Mouse (Mus musculus): ENCODE data around the gene Syt7. TPM values are rescaled to one million over a fixed set of nuclear protein-coding genes. Genes with fewer than 3 reads are reported as not detected.
A peak's percentile ranks its signal among the peaks of the same experiment; 100 is the strongest.

Gene Syt7
- polyA plus RNA-seq, 1 experiment, result 4.1 TPM

DNA sequence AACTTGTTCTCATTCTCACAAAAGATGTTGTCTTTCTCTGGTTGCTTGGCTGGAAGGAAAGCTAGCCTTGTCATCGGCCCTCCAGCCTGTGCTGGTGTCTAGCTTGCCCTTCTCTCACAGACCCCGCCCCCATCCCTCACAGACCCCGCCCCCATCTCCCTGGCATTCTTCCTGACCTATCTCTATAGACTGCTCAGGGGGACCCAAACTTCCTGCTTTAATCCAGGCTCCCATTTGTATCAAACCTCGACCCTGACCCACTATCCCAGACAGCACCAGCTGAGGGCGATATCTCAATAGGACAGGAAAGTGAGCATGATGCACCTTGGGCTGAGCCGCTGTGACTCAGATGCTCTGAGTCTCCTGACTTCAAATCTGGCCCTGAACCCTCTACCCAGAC lies 84.9 kb downstream of the Syt7 start:
- H3K36me3 ChIP-seq (ENCODE audit: control insufficient read depth, insufficient read depth, low read length, poor library complexity, severe bottlenecking), result no peaks in the 10 kb centered on the region
- H3K9ac ChIP-seq (ENCODE audit: low read depth, poor library complexity, severe bottlenecking), result no peak overlapping the region
- TF ChIP-seq POLR2A (IDR thresholded peaks at IDR 0.05; ENCODE audit: insufficient read depth, low read length) (no peak), CTCF (IDR thresholded peaks at IDR 0.05; ENCODE audit: low read depth, low read length) (peak; percentile 32), EP300 (IDR thresholded peaks at IDR 0.05; ENCODE audit: insufficient read depth, low read depth, low read length) (no peak)
- H3K27ac ChIP-seq (ENCODE audit: insufficient read depth, low read length), result no peak overlapping the region
- H3K4me3 ChIP-seq (ENCODE audit: low read depth, low read length), result no peak overlapping the region
- H3K4me1 ChIP-seq (ENCODE audit: control insufficient read depth, insufficient read depth, low read length), result no peaks in the 10 kb centered on the region
- H3K9me3 ChIP-seq (replicated peaks; ENCODE audit: control insufficient read depth, insufficient read depth, low read length, poor library complexity, severe bottlenecking), result no peaks in the 10 kb centered on the region
- H3K27me3 ChIP-seq (ENCODE audit: control insufficient read depth, insufficient read depth, low read length, poor library complexity, severe bottlenecking), result no peaks in the 10 kb centered on the region

DNA sequence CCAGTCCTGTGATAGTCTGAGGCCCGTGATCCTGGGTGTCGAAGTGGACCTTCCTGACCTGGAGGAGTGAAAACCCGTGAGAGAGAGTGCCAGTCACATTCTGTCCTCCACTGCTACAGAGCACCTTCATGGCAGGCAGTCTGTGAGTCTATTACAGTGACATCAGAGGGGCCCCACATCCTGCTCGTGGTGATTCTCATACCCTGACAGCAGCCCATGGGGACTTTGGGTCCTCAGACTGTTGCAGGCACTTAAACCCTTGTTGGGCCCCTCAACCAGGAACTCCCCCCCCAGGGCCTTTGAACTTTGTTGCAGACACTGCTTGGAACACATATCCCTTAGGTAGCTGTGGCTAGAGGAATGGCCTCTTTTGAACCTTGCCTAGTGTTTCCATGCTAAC lies 90.7 kb downstream of the Syt7 start:
- Histone ChIP-seq H3K4me1 (ENCODE audit: control insufficient read depth, insufficient read depth, low read length) (no peaks in the 10 kb centered on the region), H3K27ac (ENCODE audit: insufficient read depth, low read length) (no peak overlapping the region), H3K36me3 (ENCODE audit: control insufficient read depth, insufficient read depth, low read length, poor library complexity, severe bottlenecking) (no peaks in the 10 kb centered on the region), H3K9ac (ENCODE audit: low read depth, poor library complexity, severe bottlenecking) (no peak overlapping the region), H3K9me3 (replicated peaks; ENCODE audit: control insufficient read depth, insufficient read depth, low read length, poor library complexity, severe bottlenecking) (no peaks in the 10 kb centered on the region), H3K4me3 (ENCODE audit: low read depth, low read length) (no peak overlapping the region), H3K27me3 (ENCODE audit: control insufficient read depth, insufficient read depth, low read length, poor library complexity, severe bottlenecking) (no peaks in the 10 kb centered on the region)
- TF ChIP-seq POLR2A (IDR thresholded peaks at IDR 0.05; ENCODE audit: insufficient read depth, low read length), result no peak
- no peak for TF ChIP-seq EP300 (IDR thresholded peaks at IDR 0.05; ENCODE audit: insufficient read depth, low read depth, low read length)
- no peak for TF ChIP-seq CTCF (IDR thresholded peaks at IDR 0.05; ENCODE audit: low read depth, low read length)

DNA sequence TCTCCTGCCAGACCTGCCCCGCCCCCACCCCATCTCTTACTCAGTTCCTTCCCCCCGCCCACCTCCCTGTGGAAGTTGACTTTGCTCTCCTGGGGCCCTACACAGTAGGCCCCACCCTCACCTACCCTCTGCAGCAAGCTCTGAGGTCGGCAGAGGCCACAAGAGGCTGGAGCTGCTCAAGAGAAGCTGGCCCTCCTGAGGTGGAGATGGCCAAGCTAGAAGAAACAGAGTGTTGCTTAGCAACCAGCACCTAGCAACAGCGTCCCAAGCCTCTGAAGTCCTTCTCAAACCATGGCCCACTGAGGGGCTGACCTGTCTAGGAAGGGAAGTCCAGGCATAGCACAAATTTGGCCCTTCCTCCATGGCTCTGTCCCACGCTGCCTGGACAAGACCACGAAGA lies 93.8 kb downstream of the Syt7 start, which contains the start of gene Ppp1r32:
TSS of gene Ppp1r32 (minus strand) at position 226 of the 400 bp plus-strand sequence.
- no peak within 1 kb of the TSS for H3K4me3 ChIP-seq (ENCODE audit: low read depth, low read length)
- no peaks in the 10 kb centered on the region for H3K4me1 ChIP-seq (ENCODE audit: control insufficient read depth, insufficient read depth, low read length)
- H3K36me3 ChIP-seq (ENCODE audit: control insufficient read depth, insufficient read depth, low read length, poor library complexity, severe bottlenecking), result no peaks in the 10 kb centered on the region
- H3K27ac ChIP-seq (ENCODE audit: insufficient read depth, low read length), result no peak within 1 kb of the TSS
- no peak within 1 kb of the TSS for H3K9ac ChIP-seq (ENCODE audit: low read depth, poor library complexity, severe bottlenecking)
- H3K27me3 ChIP-seq (ENCODE audit: control insufficient read depth, insufficient read depth, low read length, poor library complexity, severe bottlenecking), result no peaks in the 10 kb centered on the region
- no peaks in the 10 kb centered on the region for H3K9me3 ChIP-seq (replicated peaks; ENCODE audit: control insufficient read depth, insufficient read depth, low read length, poor library complexity, severe bottlenecking)
- TF ChIP-seq CTCF (IDR thresholded peaks at IDR 0.05; ENCODE audit: low read depth, low read length) (no peak), EP300 (IDR thresholded peaks at IDR 0.05; ENCODE audit: insufficient read depth, low read depth, low read length) (no peak), POLR2A (IDR thresholded peaks at IDR 0.05; ENCODE audit: insufficient read depth, low read length) (no peak)

DNA sequence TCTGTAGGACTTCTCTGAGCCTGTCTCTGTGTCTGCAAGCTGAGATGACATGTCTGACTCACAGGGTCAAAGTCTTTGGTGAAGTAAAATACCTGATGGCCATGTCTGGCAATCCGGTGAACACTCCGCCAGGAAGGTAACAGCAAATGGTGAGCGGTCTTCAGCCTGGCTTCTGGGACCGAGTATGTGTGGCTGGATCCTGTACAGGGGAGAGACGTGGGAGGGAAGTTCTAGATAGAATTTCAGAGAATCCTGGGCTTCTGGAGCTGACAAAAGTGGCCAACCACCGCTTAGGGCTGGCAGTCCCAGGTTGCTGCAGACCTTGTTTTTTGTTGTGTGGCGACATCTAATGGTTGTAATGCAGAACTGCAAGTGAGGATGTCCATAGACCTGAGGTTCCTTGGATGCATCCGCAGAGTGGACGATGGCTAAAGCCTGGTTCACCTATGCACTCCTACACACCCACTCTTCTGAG lies 97.4 kb downstream of the Syt7 start:
- H3K27me3 ChIP-seq (ENCODE audit: control insufficient read depth, insufficient read depth, low read length, poor library complexity, severe bottlenecking), result no peaks in the 10 kb centered on the region
- TF ChIP-seq EP300 (IDR thresholded peaks at IDR 0.05; ENCODE audit: insufficient read depth, low read depth, low read length) (no peak), CTCF (IDR thresholded peaks at IDR 0.05; ENCODE audit: low read depth, low read length) (peak; percentile 73), POLR2A (IDR thresholded peaks at IDR 0.05; ENCODE audit: insufficient read depth, low read length) (no peak)
- H3K27ac ChIP-seq (ENCODE audit: insufficient read depth, low read length), result no peak overlapping the region
- no peak overlapping the region for H3K9ac ChIP-seq (ENCODE audit: low read depth, poor library complexity, severe bottlenecking)
- no peak overlapping the region for H3K4me3 ChIP-seq (ENCODE audit: low read depth, low read length)
- no peaks in the 10 kb centered on the region for H3K36me3 ChIP-seq (ENCODE audit: control insufficient read depth, insufficient read depth, low read length, poor library complexity, severe bottlenecking)
- H3K9me3 ChIP-seq (replicated peaks; ENCODE audit: control insufficient read depth, insufficient read depth, low read length, poor library complexity, severe bottlenecking), result no peaks in the 10 kb centered on the region
- no peaks in the 10 kb centered on the region for H3K4me1 ChIP-seq (ENCODE audit: control insufficient read depth, insufficient read depth, low read length)

DNA sequence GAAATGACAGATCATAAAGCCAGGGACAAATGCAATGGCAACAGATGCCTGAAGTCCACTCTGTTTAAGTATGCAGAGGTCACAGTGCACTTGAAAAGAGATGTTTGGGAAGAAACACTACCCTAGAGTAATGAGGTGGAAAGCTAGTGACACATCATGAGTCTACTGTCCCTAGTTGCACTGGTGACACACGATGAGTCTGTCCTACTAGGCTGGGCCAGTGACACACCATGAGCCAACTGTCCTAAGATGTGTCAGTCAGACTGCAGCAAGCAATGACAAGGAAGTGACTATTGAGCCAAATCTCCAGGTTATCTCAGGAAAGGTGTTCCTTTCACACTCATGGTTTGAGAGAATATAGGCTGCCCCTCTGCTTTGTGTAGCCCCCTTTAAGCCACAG lies 106.8 kb downstream of the Syt7 start:
- TF ChIP-seq CTCF (IDR thresholded peaks at IDR 0.05; ENCODE audit: low read depth, low read length), result no peak
- no peak for TF ChIP-seq EP300 (IDR thresholded peaks at IDR 0.05; ENCODE audit: insufficient read depth, low read depth, low read length)
- TF ChIP-seq POLR2A (IDR thresholded peaks at IDR 0.05; ENCODE audit: insufficient read depth, low read length), result no peak
- Histone ChIP-seq H3K27me3 (ENCODE audit: control insufficient read depth, insufficient read depth, low read length, poor library complexity, severe bottlenecking) (no peaks in the 10 kb centered on the region), H3K27ac (ENCODE audit: insufficient read depth, low read length) (no peak overlapping the region), H3K4me1 (ENCODE audit: control insufficient read depth, insufficient read depth, low read length) (no peaks in the 10 kb centered on the region), H3K9ac (ENCODE audit: low read depth, poor library complexity, severe bottlenecking) (no peak overlapping the region), H3K36me3 (ENCODE audit: control insufficient read depth, insufficient read depth, low read length, poor library complexity, severe bottlenecking) (no peaks in the 10 kb centered on the region), H3K4me3 (ENCODE audit: low read depth, low read length) (no peak overlapping the region), H3K9me3 (replicated peaks; ENCODE audit: control insufficient read depth, insufficient read depth, low read length, poor library complexity, severe bottlenecking) (no peaks in the 10 kb centered on the region)

DNA sequence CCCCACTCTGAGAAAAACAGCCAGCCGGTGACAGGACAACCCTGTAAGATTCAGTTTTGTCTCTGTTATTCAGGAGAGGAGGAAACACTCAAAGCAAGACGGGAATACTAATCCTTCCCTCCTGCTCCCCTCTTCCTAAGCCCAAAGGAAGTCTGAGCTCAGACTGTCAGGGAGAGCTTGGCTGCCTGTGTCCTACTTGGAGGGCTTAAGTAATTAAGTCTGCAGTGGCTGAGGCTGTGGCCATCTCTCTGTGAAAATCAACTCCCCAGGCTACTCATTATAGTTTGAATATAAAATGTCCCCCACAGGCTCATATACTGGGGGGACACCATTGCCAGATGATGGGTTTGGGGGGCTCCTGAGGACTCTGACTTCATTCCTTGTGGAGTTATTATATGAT lies 108.1 kb downstream of the Syt7 start:
- Histone ChIP-seq H3K27ac (ENCODE audit: insufficient read depth, low read length) (no peak overlapping the region), H3K27me3 (ENCODE audit: control insufficient read depth, insufficient read depth, low read length, poor library complexity, severe bottlenecking) (no peaks in the 10 kb centered on the region), H3K36me3 (ENCODE audit: control insufficient read depth, insufficient read depth, low read length, poor library complexity, severe bottlenecking) (peaks cover 3% of the 10 kb centered on the region; the same call in 1 of the 2 replicates), H3K4me1 (ENCODE audit: control insufficient read depth, insufficient read depth, low read length) (no peaks in the 10 kb centered on the region), H3K9me3 (replicated peaks; ENCODE audit: control insufficient read depth, insufficient read depth, low read length, poor library complexity, severe bottlenecking) (no peaks in the 10 kb centered on the region), H3K4me3 (ENCODE audit: low read depth, low read length) (no peak overlapping the region), H3K9ac (ENCODE audit: low read depth, poor library complexity, severe bottlenecking) (no peak overlapping the region)
- no peak for TF ChIP-seq CTCF (IDR thresholded peaks at IDR 0.05; ENCODE audit: low read depth, low read length)
- TF ChIP-seq POLR2A (IDR thresholded peaks at IDR 0.05; ENCODE audit: insufficient read depth, low read length), result no peak
- no peak for TF ChIP-seq EP300 (IDR thresholded peaks at IDR 0.05; ENCODE audit: insufficient read depth, low read depth, low read length)
